Mouse (Mus musculus): ENCODE measurements around the gene Msh6. TPM values are rescaled to one million over a fixed set of nuclear protein-coding genes. Genes with fewer than 3 reads are reported as not detected.
"Not testable (repeated sequence)": the region's sequence is repeated elsewhere in the genome, so short reads cannot be mapped to it uniquely, and the experiment has no call there.

Gene Msh6
- 1 to 10 TPM; 3.5 to 4.7 (median 4.2) TPM for total RNA-seq (2022)

DNA sequence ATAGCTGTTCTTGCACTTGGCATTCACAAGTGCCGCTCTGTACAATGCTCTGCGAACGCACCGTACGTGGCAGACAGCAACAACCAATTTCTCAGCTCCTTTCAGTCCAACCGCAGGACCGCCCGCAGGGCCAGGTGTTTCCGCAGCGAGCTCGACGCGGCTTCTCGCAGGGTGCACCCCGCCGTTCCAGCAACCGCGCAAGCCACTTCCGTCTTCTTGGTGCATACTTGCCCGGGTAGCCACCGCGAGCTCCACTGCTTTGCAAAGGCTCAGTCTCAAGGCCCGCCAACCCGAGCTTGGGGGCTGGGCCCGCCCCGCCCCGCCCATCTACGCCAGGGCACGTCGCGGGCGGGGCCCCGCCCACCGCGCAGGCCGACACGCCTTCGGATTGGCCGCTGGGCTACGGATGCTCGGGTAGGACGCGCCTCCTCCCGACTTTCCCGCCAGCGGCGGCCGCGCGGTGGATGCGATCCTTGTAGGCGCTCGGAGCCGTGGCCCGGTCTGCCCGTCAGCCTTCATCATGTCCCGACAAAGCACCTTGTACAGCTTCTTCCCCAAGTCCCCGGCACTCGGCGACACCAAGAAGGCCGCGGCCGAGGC is at the start of gene Msh6:
Gene Msh6, plus strand, starts transcription at position 434 of the 600 bp plus-strand sequence.
- peak; percentile 63 to 69 for DNase-seq (ENCODE audit: low spot score in 2 of 2)

DNA sequence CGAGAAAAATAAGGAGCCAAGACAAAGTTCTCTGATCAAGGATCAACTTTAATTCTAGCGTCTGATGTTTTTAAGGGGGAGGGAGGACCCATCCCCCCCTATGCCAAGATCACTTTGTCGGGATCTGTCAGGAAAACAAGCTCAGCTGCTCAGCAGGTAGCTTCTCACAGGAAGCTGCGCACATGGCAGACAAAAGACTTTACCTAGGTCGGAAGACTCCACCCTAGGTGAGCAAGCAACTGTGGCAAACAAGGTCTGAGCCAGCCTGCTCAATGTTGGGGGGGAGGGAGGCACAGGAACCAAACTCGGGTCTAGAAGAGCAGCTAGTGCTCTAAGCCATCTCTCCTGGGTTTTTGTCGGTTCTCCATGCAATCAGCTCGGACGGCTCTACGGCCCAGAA is 40.5 kb upstream of the Msh6 start:
- DNase-seq (ENCODE audit: low spot score in 2 of 2) = no peak

DNA sequence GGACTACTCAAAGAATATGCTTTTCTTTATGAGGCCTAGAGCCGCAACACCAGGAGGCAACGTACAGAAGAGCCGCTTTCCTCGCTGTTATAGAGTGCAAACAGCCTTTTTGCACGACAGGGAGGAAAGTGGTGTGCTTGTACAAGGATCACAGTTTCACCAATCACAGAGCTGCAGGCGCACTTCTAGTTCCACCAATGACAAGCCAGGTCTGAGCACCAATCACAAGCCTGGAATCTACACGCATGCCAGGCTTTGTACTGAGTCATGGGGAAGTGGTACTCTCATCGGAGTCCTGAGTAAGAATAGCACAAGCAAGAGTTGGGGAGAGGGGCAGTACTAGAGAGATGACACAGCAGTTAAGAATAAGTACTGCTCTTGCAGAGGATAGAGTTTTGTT is 40.1 kb upstream of the Msh6 start:
- DNase-seq (ENCODE audit: low spot score in 2 of 2) = no peak

DNA sequence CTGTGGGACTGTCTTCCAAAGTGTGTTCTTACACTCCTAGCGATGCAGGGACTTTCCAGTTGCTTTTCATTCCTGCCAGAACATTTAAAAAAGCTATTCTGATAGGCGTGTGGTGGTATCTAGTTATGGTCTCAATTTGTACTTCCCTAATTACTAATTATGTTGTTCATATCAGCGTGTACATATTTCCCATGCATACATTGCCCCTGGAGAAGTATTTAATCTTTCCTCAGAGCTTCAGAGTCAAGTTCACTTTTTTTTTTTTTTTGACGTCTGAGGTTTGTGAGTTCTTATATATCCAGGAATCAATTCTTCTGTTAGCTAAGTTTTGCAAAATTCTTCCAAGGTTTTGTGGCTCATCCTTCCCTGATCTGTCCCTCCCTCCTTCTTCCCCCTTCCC is 38.7 kb upstream of the Msh6 start:
- no peak for DNase-seq (ENCODE audit: low spot score in 2 of 2)

DNA sequence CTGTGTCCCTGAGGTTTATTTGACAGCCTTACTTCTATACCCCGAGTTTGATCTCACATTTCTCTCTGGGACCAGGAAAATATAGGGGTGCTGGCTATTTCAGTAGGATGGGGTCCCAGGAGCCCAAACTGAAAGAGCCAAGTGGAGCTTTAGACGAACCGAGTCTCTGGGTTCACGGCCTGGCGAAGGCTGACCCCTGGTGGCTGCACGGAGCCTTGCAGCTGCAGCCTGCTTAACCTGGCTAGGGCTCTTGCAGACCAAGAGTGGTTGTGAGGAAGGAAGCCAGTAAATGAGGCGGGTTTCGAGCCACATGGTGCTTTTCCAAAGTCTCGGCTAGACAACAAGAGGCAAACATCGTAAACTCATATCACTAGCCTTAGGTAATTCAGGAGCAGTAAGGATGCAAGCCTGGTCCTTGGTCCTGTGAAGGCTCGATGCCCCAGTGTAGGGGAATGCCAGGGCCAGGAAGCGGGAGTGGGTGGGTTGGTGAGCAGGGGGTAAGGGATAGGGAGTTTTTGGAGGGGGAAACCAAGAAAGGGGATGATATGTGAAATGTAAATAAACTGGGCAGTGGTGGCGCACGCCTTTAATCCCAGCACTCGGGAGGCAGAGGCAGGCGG is 25.8 kb upstream of the Msh6 start:
- DNase-seq (ENCODE audit: low spot score in 2 of 2) = peak; percentile 31 to 32

DNA sequence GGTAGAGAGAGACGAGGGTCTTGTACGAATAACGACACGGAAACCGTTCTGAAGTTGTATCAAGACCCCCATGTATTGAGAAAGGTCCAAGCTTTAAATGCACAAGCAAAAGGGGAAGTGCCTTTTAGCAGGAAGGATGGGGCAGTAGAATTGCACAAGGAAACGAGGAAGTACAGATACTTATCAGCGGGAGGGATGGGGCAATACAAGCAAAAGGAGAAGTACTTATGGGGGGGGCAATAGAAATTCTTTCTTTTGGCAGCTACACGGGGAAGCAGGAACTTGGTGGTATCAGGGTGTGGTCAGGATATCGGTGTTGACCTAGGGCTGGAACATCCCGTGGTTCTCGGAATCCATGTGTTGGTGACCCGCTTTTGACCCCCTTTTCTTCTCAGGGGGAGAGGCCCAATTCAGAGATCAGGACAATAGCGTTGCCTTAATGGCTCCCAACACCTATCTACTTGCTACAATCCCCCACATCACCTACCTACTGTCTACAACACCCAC is 20.2 kb upstream of the Msh6 start:
- DNase-seq (ENCODE audit: low spot score in 2 of 2) = not testable (repeated sequence)

DNA sequence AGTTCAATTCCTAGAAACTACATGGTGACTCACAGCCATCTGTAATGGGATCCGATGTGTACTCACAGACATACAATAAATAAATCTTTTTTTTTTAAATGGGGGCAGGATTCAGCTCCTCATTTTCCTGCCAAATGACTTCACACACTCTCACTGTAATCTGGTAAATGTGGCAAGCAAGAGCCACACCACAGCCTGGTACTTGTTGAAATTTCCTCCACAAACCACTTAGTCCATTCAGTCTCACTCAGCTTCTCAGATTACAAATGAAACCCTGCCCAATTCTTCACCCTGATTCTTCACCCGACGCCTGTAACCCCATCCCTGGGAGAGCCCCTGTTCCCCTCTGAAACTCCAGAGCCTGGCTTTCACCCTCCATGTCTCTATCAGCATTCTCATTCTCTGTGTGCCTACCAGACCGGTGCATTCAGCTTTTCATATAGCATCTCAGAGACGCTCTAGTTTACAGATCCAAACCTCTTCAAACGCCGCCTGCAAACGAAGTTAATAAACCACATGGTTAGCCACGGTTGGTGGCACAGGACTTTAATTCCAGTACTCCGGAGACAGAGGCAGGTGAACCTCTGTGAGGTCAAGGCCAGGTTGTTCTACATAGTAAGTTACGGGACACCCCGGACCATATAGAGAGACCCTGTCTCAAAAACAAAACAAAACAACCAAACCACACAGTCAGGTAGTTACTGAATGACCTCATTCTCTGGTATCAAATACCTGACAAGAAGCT is 17.6 kb upstream of the Msh6 start:
- no peak for DNase-seq (ENCODE audit: low spot score in 2 of 2)

DNA sequence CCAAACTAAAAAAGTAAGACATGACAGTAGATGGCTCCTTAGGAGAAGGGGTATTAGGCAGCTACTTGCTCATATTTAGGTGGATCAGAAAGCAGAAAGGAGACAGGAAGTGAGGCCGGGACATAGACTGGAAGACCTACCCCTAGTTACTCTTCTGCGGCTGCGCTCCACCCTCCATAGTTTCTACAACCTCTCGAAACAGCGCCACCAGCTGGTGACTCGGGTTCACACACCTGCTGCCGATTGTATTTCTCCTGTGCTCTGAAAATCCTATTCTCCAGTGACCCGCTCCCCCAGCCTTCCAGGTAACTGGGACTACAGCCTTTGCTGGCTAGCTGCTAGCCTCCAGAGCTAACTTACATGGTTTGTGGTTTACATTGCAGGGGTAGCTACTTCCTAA is 16.6 kb upstream of the Msh6 start:
- no peak for DNase-seq (ENCODE audit: low spot score in 2 of 2)

DNA sequence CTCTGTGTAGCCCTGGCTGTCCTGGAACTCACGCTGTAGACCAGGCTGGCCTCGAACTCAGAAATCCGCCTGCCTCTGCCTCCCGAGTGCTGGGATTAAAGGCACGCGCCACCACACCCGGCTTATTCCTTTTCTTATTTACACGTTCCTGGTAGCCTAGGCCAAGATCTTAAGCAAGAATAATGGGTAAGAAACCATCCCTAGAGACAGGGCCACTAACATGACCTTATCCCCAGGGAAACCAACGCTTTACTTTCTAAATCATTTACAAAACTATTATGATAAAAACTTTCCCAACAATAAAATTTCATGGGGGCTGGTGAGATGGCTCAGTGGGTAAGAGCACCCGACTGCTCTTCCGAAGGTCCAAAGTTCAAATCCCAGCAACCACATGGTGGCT is 15.5 kb upstream of the Msh6 start:
- DNase-seq (ENCODE audit: low spot score in 2 of 2) = not testable (repeated sequence)

DNA sequence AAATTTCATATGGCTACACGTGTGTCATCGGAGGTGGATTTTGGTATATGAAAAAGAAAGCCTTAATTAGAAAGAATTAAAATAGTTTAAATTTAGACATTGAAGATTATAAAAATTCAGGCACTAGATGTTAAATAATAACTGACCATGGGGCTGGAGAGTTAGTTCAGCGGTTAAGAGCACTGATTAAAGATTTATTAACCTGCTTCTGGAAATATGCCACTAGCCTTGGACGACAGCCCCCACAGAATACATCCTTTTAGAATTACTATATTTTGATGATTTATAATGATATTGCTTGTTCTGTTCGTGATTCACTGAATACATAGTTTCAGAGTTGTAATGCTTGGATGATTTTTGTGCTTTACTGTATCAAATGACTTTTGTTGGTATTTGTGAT is 14.9 kb upstream of the Msh6 start:
- not testable (repeated sequence) for DNase-seq (ENCODE audit: low spot score in 2 of 2)

DNA sequence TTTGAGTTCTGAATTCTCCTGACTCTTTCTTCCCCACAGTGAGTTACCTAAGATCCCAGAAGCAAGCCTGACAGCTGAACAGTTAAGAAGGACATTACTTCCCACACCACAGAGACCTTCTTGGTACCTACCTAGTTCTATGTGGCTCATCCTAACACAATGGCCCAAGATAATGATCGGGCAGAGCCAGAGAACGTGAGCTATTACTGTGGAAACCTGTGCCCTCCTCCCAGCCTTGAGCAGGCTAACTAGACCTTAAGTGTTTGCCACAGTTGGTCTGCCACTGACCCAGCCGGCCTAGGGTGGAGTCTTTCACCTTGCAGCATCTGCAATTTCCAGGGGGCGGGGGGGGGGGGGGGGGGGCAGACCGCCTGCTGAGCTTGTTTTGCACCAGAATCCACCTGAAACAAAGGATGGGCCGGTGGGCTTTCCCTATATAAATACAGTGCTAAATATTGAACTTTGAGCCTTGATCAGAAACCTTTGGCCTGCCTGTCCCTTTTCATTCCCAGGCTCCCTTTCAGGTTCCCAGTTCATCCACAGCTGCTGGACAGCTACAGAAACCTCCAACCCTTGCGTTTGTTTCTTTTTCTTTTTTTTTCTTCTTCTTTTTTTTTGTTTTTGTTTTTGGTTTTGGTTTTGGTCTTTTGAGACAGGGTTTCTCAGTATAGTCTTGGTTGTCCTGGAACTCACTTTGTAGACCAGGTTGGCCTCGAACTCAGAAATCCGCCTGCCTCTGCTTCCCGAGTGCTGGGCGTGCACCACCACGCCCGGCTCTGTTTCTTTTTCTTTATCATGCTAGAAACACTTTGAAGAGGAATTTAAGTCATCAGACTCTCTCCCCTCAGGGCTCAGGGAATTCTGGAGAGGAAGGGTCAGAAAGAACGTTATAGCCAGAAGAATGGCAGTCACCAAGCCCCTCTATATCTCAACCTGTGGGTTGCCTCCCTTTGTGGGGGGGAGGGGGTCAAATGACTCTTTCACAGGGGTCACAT is 11.5 kb upstream of the Msh6 start:
- DNase-seq (ENCODE audit: low spot score in 2 of 2) = no peak

DNA sequence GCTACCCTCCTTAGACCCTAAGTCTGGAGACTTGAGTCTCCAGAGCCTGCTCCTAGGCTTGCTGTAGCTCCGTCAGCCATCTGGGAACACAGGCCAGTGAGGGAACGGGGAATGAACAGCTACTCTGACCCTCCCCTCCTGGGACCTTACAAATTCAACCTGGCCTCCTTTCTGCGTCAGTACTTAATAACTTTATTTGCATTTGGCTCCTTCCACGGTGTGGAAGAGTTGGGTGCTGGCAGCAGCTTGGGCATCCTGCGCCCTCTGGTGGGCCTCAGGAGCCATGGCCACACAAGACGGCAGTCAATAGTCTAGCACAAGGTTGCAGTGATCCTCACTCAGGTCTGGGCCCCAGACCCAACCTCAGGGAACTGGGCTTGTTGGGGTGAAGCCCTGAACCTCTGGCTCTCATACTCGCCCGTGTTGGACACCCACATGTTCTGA is 6.4 kb upstream of the Msh6 start:
- DNase-seq (ENCODE audit: low spot score in 2 of 2) = not testable (repeated sequence)

DNA sequence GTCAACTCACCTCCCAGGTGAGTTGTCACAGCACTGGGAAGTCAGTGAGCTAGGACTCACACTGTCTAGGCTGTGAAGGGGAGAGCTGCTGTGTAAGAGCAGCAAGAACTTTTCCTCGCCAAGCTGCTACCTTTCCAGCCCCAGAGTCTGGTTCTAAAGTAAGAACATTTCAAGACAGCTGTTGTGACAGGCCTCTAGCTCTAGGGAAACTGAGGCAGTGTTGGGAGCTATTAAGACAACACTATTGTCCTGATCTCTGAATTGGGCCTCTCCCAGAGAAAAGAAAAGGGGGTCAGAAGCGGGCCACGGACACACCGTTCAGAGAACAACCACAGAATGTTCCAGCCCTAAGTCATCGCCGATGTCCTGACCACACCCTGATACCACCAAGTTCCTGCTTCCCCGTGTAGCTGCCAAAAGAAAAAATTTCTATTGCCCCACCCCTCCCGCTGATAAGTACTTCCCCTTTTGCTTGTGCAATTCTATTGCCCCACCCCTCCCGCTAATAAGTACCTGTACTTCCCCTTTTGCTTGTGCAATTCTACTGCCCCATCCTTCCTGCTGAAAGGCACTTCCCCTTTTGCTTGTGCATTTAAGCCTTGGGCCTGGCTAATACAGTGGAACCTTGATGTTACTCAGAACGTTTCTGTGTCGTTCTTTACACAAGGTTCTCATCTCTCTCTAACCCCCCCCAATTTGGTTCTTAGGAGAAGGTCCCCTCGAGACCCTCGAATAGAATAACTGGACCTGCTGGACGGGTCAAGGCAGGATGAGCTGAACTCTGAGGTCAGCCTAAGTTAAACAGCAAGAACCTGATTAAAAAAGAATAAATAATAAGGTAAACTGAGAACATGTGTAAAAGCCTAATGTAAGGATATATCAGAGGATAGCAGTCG is 2.9 kb upstream of the Msh6 start:
- DNase-seq (ENCODE audit: low spot score in 2 of 2) = not testable (repeated sequence)

DNA sequence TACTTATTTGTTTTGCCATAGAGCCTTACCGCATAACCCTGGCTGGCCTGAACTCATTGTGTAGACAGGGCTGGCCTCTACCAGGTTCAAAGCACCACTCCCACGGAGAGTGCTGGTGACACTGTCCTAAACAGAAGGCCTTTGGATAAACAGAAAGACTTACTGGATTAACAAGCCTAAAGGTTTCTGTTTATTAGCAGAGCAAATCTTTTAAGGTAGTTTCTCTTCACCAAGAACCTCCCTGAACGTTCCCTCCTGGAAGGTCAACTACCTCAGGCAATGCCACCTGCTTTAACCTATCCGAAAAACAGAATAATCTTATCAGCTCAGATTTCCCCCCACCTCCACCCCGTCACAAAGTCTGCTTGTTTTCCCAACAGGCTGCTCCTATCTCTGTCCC is 2.0 kb upstream of the Msh6 start:
- no peak for DNase-seq (ENCODE audit: low spot score in 2 of 2)

DNA sequence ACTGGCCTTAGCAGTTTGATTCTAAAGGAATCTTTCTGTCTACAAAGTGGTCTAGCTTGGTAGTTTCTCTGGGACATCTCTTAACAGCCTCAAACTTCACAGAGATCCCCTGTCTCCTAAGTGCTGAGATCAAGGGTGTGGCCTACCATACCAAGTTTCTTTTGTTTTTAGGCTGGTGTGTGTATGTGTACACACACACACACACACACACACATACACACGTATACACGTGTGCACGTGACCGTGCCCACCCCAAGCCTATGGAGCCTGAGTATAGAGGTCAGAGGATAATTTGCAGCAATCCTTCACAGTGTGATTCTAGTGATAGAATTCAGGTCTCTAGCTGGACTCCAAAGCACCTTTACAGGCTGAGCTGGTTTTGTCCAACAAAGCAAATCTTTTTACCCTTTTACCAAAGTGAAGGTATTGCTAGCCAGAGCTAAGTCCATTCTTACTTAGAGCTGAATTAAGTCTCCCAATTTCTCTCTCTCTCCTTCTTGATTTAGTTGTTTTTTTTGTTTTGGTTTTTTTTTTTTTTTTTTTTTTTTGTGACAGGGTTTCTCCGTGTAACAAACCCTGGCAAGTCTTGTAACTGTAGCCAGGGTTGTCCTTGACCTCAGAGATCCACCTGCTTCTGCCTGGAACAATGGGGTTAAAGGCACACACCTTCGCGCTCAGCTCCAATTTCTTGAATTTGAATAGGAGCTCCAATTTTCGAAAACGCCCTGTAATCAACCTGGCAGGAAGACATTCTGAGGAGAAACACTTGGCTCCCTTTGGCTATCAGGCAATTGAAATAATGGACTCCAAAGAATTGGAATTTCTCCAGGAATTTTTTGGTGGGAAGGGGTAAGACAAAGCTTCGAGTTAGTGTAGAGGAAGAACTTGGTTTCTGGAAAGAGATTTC is 1.3 kb upstream of the Msh6 start:
- no peak for DNase-seq (ENCODE audit: low spot score in 2 of 2)

DNA sequence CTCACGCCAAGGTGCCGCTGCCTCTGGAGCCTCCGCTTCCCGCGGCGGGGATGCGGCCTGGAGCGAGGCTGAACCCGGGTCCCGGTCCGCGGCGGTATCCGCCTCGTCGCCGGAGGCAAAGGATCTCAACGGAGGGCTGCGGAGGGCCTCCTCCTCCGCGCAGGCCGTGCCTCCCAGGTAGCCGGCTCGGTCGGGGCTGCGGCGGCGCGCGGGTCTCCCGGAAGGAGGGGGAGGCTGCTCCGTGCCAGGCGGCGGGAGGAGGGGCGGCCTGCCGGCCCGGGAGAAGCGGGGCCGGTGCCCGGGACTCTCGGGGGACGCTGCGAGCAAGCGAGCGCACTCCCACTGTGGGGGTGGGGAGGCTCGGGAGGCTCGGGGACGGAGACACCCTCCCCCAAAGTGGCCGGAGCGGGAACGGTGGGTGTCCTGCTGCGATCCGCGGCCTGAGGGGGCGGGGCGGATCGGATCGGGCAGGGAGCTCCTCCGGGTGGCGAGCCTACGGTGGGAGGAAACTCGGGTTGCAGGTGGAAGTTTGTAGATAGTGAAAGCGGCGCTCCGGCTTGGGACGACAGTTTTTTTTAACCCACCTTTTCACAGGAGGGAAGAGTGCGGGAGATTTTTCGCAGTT is 479 bp downstream of the Msh6 start:
- DNase-seq (ENCODE audit: low spot score in 2 of 2) = peak; percentile 14

DNA sequence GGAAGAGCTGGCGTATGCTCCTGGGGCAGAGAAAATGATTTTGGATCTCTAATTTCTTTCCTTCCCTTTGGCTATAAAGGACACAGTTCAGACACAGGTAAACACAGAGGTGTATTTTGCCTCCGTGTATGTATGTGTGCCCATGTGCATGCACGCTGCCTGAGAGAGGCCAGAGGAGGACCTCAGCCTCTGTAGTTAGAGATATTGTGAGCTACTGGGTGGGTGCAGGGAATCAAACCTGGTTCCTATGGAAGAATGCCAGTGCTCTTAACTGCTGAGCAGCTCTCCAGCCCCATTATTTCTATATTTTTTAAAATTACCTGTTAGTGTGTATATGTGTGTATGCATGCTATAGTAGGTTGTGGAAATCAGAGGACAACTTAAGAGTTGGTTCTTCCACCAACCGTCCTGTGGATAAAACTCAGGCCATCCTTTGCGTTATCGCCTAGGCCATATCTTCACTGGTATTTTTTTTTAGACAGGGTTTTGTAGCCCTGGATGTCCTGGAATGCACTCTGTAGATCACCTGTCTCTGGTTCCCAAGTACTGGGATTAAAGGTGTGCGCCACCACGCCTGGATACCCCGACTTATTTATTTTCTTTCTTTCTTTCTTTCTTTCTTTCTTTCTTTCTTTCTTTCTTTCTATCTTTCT is 1.4 kb downstream of the Msh6 start:
- no peak for DNase-seq (ENCODE audit: low spot score in 2 of 2)

DNA sequence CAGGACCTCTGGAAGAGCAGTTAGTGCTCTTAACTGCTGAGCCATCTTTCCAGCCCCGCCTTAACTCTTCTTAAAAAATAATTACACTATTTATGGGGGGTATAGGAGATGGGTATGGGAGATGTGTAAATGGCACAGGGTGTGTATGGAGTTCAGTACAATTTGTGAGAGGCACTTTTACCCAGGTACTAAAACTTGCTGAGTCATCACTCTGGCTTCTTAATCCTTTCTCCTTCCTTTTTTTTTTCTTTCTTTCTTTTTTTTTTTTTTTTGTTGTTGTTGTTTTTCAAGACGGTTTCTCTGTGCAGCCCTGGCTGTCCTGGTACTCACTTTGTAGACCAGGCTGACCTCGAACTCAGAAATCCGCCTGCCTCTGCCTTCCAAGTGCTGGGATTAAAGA is 2.1 kb downstream of the Msh6 start:
- DNase-seq (ENCODE audit: low spot score in 2 of 2) = not testable (repeated sequence)
